Mouse (Mus musculus): ENCODE measurements around the gene Tbc1d22b. TPM values are rescaled to one million over a fixed set of nuclear protein-coding genes. Genes with fewer than 3 reads are reported as not detected.
A peak's percentile ranks its signal among the peaks of the same experiment; 100 is the strongest.
"Not testable (repeated sequence)": the region's sequence is repeated elsewhere in the genome, so short reads cannot be mapped to it uniquely, and the experiment has no call there.

Tbc1d22b gene
- total and polyA plus RNA-seq, 3 experiments: 8.0 to 53.8 (median 30.7) TPM

DNA sequence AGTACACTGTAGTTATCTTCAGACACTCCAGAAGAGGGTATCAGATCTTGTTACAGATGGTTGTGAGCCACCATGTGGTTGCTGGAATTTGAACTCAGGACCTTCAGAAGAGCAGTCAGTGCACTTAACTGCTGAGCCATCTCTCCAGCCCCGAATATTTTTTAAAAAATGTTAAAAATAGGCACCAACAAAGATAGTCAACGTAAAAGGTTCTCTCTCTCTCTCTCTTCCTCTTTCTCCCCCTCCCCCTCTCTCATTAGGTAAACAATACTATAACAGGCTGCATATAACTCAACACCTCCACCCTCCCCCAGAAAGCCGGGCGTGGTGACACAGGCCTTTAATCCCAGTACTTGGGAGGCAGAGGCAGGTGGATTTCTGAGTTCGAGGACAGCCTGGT lies 30.9 kb upstream of the Tbc1d22b start:
- DNase-seq (ENCODE audit: low read depth, low spot score): not testable (repeated sequence)
- peak; percentile 78 for TF ChIP-seq TBP (IDR thresholded peaks at IDR 0.05; ENCODE audit: low read depth, low read length)

GRCm38 (mm10) chr17:29519731-29520130 lies 29.9 kb upstream of the Tbc1d22b start:
- Histone ChIP-seq H3K9me3 (replicated peaks; ENCODE audit: insufficient read depth, low read length) (no peaks in the 10 kb centered on the region), H3K9ac (ENCODE audit: control insufficient read depth, low read depth, low read length, poor library complexity, severe bottlenecking) (no peak overlapping the region), H3K4me3 (ENCODE audit: control insufficient read depth in 1 of 2, insufficient read depth in 1 of 2, low read depth in 2 of 2, low read length in 2 of 2) (no peak overlapping the region), H3K36me3 (ENCODE audit: control insufficient read depth in 1 of 2, insufficient read depth in 2 of 2, low read length in 2 of 2) (no peaks in the 10 kb centered on the region), H3K79me2 (ENCODE audit: control insufficient read depth, insufficient read depth, low read length, poor library complexity) (no peaks in the 10 kb centered on the region), H3K4me1 (ENCODE audit: control insufficient read depth in 1 of 2, insufficient read depth in 2 of 2, low read length in 2 of 2) (no peaks in the 10 kb centered on the region), H3K27ac (ENCODE audit: control insufficient read depth, low read depth, low read length) (no peak overlapping the region), H3K27me3 (ENCODE audit: control insufficient read depth in 1 of 2, insufficient read depth in 2 of 2, low read length in 2 of 2) (no peaks in the 10 kb centered on the region)
- no peak for DNase-seq (ENCODE audit: low read depth, low spot score)
- no peak for TF ChIP-seq KAT2A (conservative IDR thresholded peaks at IDR 0.05; ENCODE audit: low read depth, low read length)
- no peak for TF ChIP-seq NELFE (IDR thresholded peaks at IDR 0.05; ENCODE audit: low read depth, low read length)
- no peak for TF ChIP-seq TAL1 (IDR thresholded peaks at IDR 0.05; ENCODE audit: low read length)
- no peak for TF ChIP-seq RCOR1 (IDR thresholded peaks at IDR 0.05; ENCODE audit: low read depth, low read length)
- TF ChIP-seq ETS1 (IDR thresholded peaks at IDR 0.05; ENCODE audit: low read depth, low read length): no peak
- no peak for TF ChIP-seq POLR2AphosphoS2 (IDR thresholded peaks at IDR 0.05; ENCODE audit: low read length)
- no peak for TF ChIP-seq GABPA (IDR thresholded peaks at IDR 0.05; ENCODE audit: low read depth, low read length)
- no peak for TF ChIP-seq CTCF (IDR thresholded peaks at IDR 0.05 in 2 of 3, conservative IDR thresholded peaks at IDR 0.05 in 1 of 3; ENCODE audit: control insufficient read depth in 1 of 3, insufficient read depth in 1 of 3, low read depth in 2 of 3, low read length in 3 of 3, poor library complexity in 1 of 3, severe bottlenecking in 1 of 3)
- TF ChIP-seq POLR2AphosphoS5 (IDR thresholded peaks at IDR 0.05; ENCODE audit: borderline replicate concordance, low read depth, low read length): no peak
- no peak for TF ChIP-seq MAX (IDR thresholded peaks at IDR 0.05; ENCODE audit: low read length)
- TF ChIP-seq HCFC1 (IDR thresholded peaks at IDR 0.05; ENCODE audit: low read depth, low read length): no peak
- TF ChIP-seq ZMIZ1 (IDR thresholded peaks at IDR 0.05; ENCODE audit: low read depth, low read length): no peak
- TF ChIP-seq EP300 (IDR thresholded peaks at IDR 0.05; ENCODE audit: low read depth in 1 of 2, low read length in 2 of 2): no peak
- TF ChIP-seq SIN3A (IDR thresholded peaks at IDR 0.05; ENCODE audit: low read length): no peak
- TF ChIP-seq SMC3 (IDR thresholded peaks at IDR 0.05; ENCODE audit: low read depth, low read length): no peak
- TF ChIP-seq ELF1 (IDR thresholded peaks at IDR 0.05; ENCODE audit: low read depth, low read length): no peak
- no peak for TF ChIP-seq TCF12 (IDR thresholded peaks at IDR 0.05; ENCODE audit: low read depth, low read length)
- no peak for TF ChIP-seq MYC (IDR thresholded peaks at IDR 0.05; ENCODE audit: low read depth, low read length)
- TF ChIP-seq ZNF384 (IDR thresholded peaks at IDR 0.05; ENCODE audit: low read depth, low read length): no peak
- TF ChIP-seq TBP (IDR thresholded peaks at IDR 0.05; ENCODE audit: low read depth, low read length): no peak

More for the DNA sequence above, 30.9 kb upstream of the Tbc1d22b start:
- not testable (repeated sequence) for H3K9me3 ChIP-seq (replicated peaks; ENCODE audit: insufficient read depth, low read length); H3K4me1 ChIP-seq (ENCODE audit: control insufficient read depth in 1 of 2, insufficient read depth in 2 of 2, low read length in 2 of 2); H3K27me3 ChIP-seq (ENCODE audit: control insufficient read depth in 1 of 2, insufficient read depth in 2 of 2, low read length in 2 of 2); H3K27ac ChIP-seq (ENCODE audit: control insufficient read depth, low read depth, low read length); H3K79me2 ChIP-seq (ENCODE audit: control insufficient read depth, insufficient read depth, low read length, poor library complexity); H3K9ac ChIP-seq (ENCODE audit: control insufficient read depth, low read depth, low read length, poor library complexity, severe bottlenecking); H3K36me3 ChIP-seq (ENCODE audit: control insufficient read depth in 1 of 2, insufficient read depth in 2 of 2, low read length in 2 of 2); H3K4me3 ChIP-seq (ENCODE audit: control insufficient read depth in 1 of 2, insufficient read depth in 1 of 2, low read depth in 2 of 2, low read length in 2 of 2)

Measured in MEL (cell line).